21 mouse cellular contexts compared by ENCODE assay signal in genomic region chr17:35159638-35160037, GRCm38 (mm10). TPM values are rescaled to one million over a fixed set of nuclear protein-coding genes. Genes with fewer than 3 reads are reported as not detected.
DNase-seq lines count a peak whose midpoint lies in the region; TF ChIP-seq lines count a peak whose summit lies in the region.
"Had no signal": no experiment of that assay in that cellular context is flagged by ENCODE, and none has a peak within 500 bp of the region (broad histone marks: within the 10 kb centered on the region; RNA-seq: fewer than 3 reads in every experiment).

No protein-coding gene starts in this region.

- H3K27ac ChIP-seq in cerebellum, adult 2 months (ENCODE audit: insufficient read depth, low read length) = no peak overlapping the region
- H3K27ac ChIP-seq: embryonic facial prominence, embryonic 13.5 days; embryonic facial prominence, embryonic 15.5 days; forebrain, embryonic 10.5 days; forebrain, embryonic 12.5 days had no signal

- no peaks in the 10 kb centered on the region for H3K27me3 ChIP-seq in cerebellum, adult 2 months (ENCODE audit: control insufficient read depth, insufficient read depth, low read length)
- no peaks in the 10 kb centered on the region for H3K27me3 ChIP-seq in myocyte (ENCODE audit: control insufficient read depth, insufficient read depth, insufficient read length)
- H3K27me3 ChIP-seq: CH12.LX; embryonic facial prominence, embryonic 13.5 days; embryonic facial prominence, embryonic 15.5 days; forebrain, embryonic 12.5 days; Patski had no signal

- no peak overlapping the region for H3K4me2 ChIP-seq in myocyte (ENCODE audit: low read depth)
- H3K4me2 ChIP-seq: embryonic facial prominence, embryonic 13.5 days; embryonic facial prominence, embryonic 15.5 days; forebrain, embryonic 12.5 days had no signal

- peaks cover 44% of the 10 kb centered on the region for H3K36me3 ChIP-seq in myocyte (ENCODE audit: control insufficient read depth, insufficient read depth)

- no peak overlapping the region for H3K4me3 ChIP-seq in cerebellum, adult 2 months (replicated peaks; ENCODE audit: insufficient read depth, low read depth, low read length)
- H3K4me3 ChIP-seq in myocyte = no peak overlapping the region
- H3K4me3 ChIP-seq: embryonic facial prominence, embryonic 13.5 days; embryonic facial prominence, embryonic 15.5 days; erythroblast, embryonic 14.5 days; forebrain, embryonic 12.5 days had no signal

- peaks cover 62% of the 10 kb centered on the region for H3K79me2 ChIP-seq in myocyte (ENCODE audit: control insufficient read depth, insufficient read depth)

- TF ChIP-seq POLR2A in cerebellum, adult 2 months (IDR thresholded peaks at IDR 0.05; ENCODE audit: borderline replicate concordance, insufficient read depth, low read length) = no peak
- no peak for TF ChIP-seq POLR2A in myocyte (IDR thresholded peaks at IDR 0.05; ENCODE audit: insufficient read length, low read depth)

- H3ac ChIP-seq in myocyte (ENCODE audit: control insufficient read depth, insufficient read length) = no peak overlapping the region

- 29% methylated on average over 7 of the region's 7 CpGs for WGBS in cerebellum, adult 2 months

- TF ChIP-seq CTCF in cerebellum, adult 2 months (IDR thresholded peaks at IDR 0.05; ENCODE audit: borderline replicate concordance, insufficient read depth, low read depth, low read length) = no peak

- peak; percentile 15 for DNase-seq in cerebellum, adult 8-10 months
- no peak for DNase-seq in cerebellum, postnatal 14 days
- DNase-seq in cerebellum, adult 9-11 months = peak; percentile 47
- no peak for DNase-seq in cerebellum, adult 2 months
- DNase-seq: adrenal gland, adult 8-10 months; adrenal gland, postnatal 14 days; adrenal gland, postnatal 36 days; B cell, adult 2 months; cerebellum, adult 11-12 months; cerebellum, postnatal 10 days; cerebellum, postnatal 36 days; embryo, embryonic 11 days had no signal

- peaks cover 13% of the 10 kb centered on the region; the same call in 1 of the 2 replicates for H3K4me1 ChIP-seq in cerebellum, adult 2 months (ENCODE audit: control insufficient read depth, insufficient read depth, low read length)

TF ChIP-seq in myocyte, 11 proteins besides CTCF, POLR2A, EP300 and RAD21:
- TF ChIP-seq E2F4 (IDR thresholded peaks at IDR 0.05; ENCODE audit: insufficient read depth) (no peak), USF1 (IDR thresholded peaks at IDR 0.05; ENCODE audit: low read depth) (no peak), REST (IDR thresholded peaks at IDR 0.05; ENCODE audit: insufficient read depth, insufficient read length) (no peak), POLR2AphosphoS2 (IDR thresholded peaks at IDR 0.05; ENCODE audit: insufficient read length, low read depth) (peak; percentile 10), TCF3 (IDR thresholded peaks at IDR 0.05; ENCODE audit: insufficient read length, low read depth) (no peak), MAX (IDR thresholded peaks at IDR 0.05; ENCODE audit: low read depth) (no peak), SRF (IDR thresholded peaks at IDR 0.05; ENCODE audit: control insufficient read depth, insufficient read length, low read depth) (no peak), TCF12 (IDR thresholded peaks at IDR 0.05; ENCODE audit: insufficient read depth, poor library complexity, severe bottlenecking) (no peak), MYOG (IDR thresholded peaks at IDR 0.05; ENCODE audit: control insufficient read depth in 1 of 3, insufficient read depth in 1 of 3, insufficient read length in 2 of 3, low read depth in 2 of 3) (no peak)
TF ChIP-seq in myocyte: peak in this region for 1.

RNA-seq across cellular contexts. Expression of gene Prrc2a, which starts 5.1 kb away (rescaled TPM):
- 277 and 289 TPM in 2 replicates for polyA plus RNA-seq in cerebellum, adult 2 months (2012; rRNA removed)
- 153 TPM for polyA plus RNA-seq in myocyte (2012; fragmentation: generic; extraction: Trizol)

RNA-seq across cellular contexts. Expression of gene Aif1, which starts 16.2 kb away (rescaled TPM):
- 2.1 and 4.1 TPM in 2 replicates for polyA plus RNA-seq in cerebellum, adult 2 months (2012; rRNA removed)
- not detected for polyA plus RNA-seq in myocyte (2012; fragmentation: generic; extraction: Trizol)
- polyA plus RNA-seq: erythroblast, embryonic 14.5 days had no signal

RNA-seq across cellular contexts. Expression of gene Bag6, which starts 24.7 kb away (rescaled TPM):
- 211 and 226 TPM in 2 replicates for polyA plus RNA-seq in cerebellum, adult 2 months (2012; rRNA removed)
- polyA plus RNA-seq in myocyte (2012; fragmentation: generic; extraction: Trizol) = 271 TPM

RNA-seq across cellular contexts. Expression of gene Apom, which starts 27.8 kb away (rescaled TPM):
- 0.21 and 0.28 TPM in 2 replicates for polyA plus RNA-seq in cerebellum, adult 2 months (2012; rRNA removed)
- 0.18 TPM for polyA plus RNA-seq in myocyte (2012; fragmentation: generic; extraction: Trizol)
- polyA plus RNA-seq: activated CD4-positive, CD25-positive, alpha-beta regulatory T cell, adult 4 months; embryonic facial prominence, embryonic 15.5 days had no signal

RNA-seq across cellular contexts. Expression of gene Lst1, which starts 28.6 kb away (rescaled TPM):
- 2.8 and 3.2 TPM in 2 replicates for polyA plus RNA-seq in cerebellum, adult 2 months (2012; rRNA removed)
- polyA plus RNA-seq in myocyte (2012; fragmentation: generic; extraction: Trizol) = 4.3 TPM
- polyA plus RNA-seq: erythroblast, embryonic 14.5 days; Patski had no signal

Comparison
In these comparisons a context has a peak if more than half of its experiments do, and no peak if none do; other contexts are left out.
1. DNase-seq: peak in cerebellum, adult 8-10 months (single experiment) and cerebellum, adult 9-11 months (single experiment); none in cerebellum, postnatal 14 days (0 of 2) and cerebellum, adult 2 months (0 of 2).